Mouse (Mus musculus) spleen, adult 10 weeks (tissue): Measurements from ENCODE around the gene Cyp4f16. TPM values are rescaled to one million over a fixed set of nuclear protein-coding genes. Genes with fewer than 3 reads are reported as not detected.

Experiments used
- polyA plus RNA-seq: library from polyadenylated mRNA; stranded (reverse); fragments of 350-450 nt; fragmentation: Illumina TruSeq; extraction: RNeasy Lipid Tissue Mini Kit (QIAGEN cat#74804); gene quantifications from one replicate; pipeline ENCODE4 v1.2.3, GENCODE M21; 2015; ENCODE audit warnings: low replicate concordance; ENCODE audit not compliant: insufficient read depth

The Cyp4f16 gene
- polyA plus RNA-seq: 57.9 TPM

GRCm38 (mm10) chr17:32536051-32536866 is at the start of gene Cyp4f16:
TSS of gene Cyp4f16 (plus strand) at chr17:32536558.

GRCm38 (mm10) chr17:32505851-32506728 is 30.3 kb upstream of the Cyp4f16 start, which contains the start of gene Cyp4f17:
TSS of gene Cyp4f17 (plus strand) at chr17:32506050.

Other genes with a start within 250 kb of the Cyp4f16 start
- gene Akap8, start 215.3 kb upstream of the Cyp4f16 start, polyA plus RNA-seq: 272 TPM
- gene Akap8l, start 186.0 kb upstream of the Cyp4f16 start, polyA plus RNA-seq: 148 TPM
- 11.0 TPM for gene Wiz, start 147.1 kb upstream of the Cyp4f16 start, polyA plus RNA-seq
- gene Rasal3, start 133.0 kb upstream of the Cyp4f16 start, polyA plus RNA-seq: 232 TPM
- 30.3 TPM for gene Pglyrp2, start 112.4 kb upstream of the Cyp4f16 start, polyA plus RNA-seq
- gene Cyp4f39, start 83.8 kb upstream of the Cyp4f16 start, polyA plus RNA-seq: 0.29 TPM
- 1.5 TPM for gene Cyp4f17, start 30.5 kb upstream of the Cyp4f16 start, polyA plus RNA-seq
- 2.5 TPM for gene Cyp4f37, start 84.8 kb downstream of the Cyp4f16 start, polyA plus RNA-seq
- gene Cyp4f40, start 122.3 kb downstream of the Cyp4f16 start, polyA plus RNA-seq: not detected
- gene Cyp4f15, start 149.1 kb downstream of the Cyp4f16 start, polyA plus RNA-seq: not detected